8 mouse cellular contexts compared by ENCODE assay signal in genomic region chr17:32209144-32209543, GRCm38 (mm10). TPM values are rescaled to one million over a fixed set of nuclear protein-coding genes. Genes with fewer than 3 reads are reported as not detected.
DNase-seq lines count a peak whose midpoint lies in the region; ATAC-seq lines count a peak whose summit lies in the region.
"Had no signal": no experiment of that assay in that cellular context is flagged by ENCODE, and none has a peak within 500 bp of the region (broad histone marks: within the 10 kb centered on the region; RNA-seq: fewer than 3 reads in every experiment).

No protein-coding gene starts in this region.

- H3K9me3 ChIP-seq in heart, embryonic 13.5 days: no peaks in the 10 kb centered on the region

- ATAC-seq in heart, embryonic 13.5 days (ENCODE audit: extremely low read depth, insufficient number of reproducible peaks, low FRiP score, low TSS enrichment): no peak

- peak overlapping the region; percentile 53 for H3K27ac ChIP-seq in heart, embryonic 13.5 days (replicated peaks)
- H3K27ac ChIP-seq: macrophage had no signal

- H3K27me3 ChIP-seq in heart, embryonic 13.5 days (replicated peaks): no peaks in the 10 kb centered on the region

- H3K4me3 ChIP-seq in heart, embryonic 13.5 days: no peak overlapping the region

- no peak overlapping the region for H3K4me2 ChIP-seq in heart, embryonic 13.5 days

- H3K9ac ChIP-seq in heart, embryonic 13.5 days: peak overlapping the region; percentile 26; the same call in 1 of the 2 replicates

- peak; percentile 55 for DNase-seq in urinary bladder, postnatal 14 days (ENCODE audit: low spot score)
- DNase-seq in urinary bladder, adult 2 months (ENCODE audit: low spot score): no peak
- peak; percentile 38 to 41 for DNase-seq in kidney, postnatal 25 days
- no peak for DNase-seq in left cerebral cortex, adult 18-20 months (ENCODE audit: low spot score in 2 of 2)
- no peak for DNase-seq in left cerebral cortex, postnatal 10 days (ENCODE audit: extremely low spot score in 1 of 2, low spot score in 2 of 2)
- DNase-seq in spleen, postnatal 36 days (ENCODE audit: low spot score in 2 of 2): no peak

- peaks cover 94% of the 10 kb centered on the region for H3K36me3 ChIP-seq in heart, embryonic 13.5 days

- intact Hi-C loops in left cerebral cortex, postnatal 10 days (cut with DNase I): loop anchor here (2.0 to 5.0 kb wide), 2 partner anchors 67 to 134 kb away; no protein-coding TSS in a partner anchor

- WGBS in heart, embryonic 13.5 days: 56% methylated on average over 6 of the region's 6 CpGs

- peaks cover 34% of the 10 kb centered on the region for H3K4me1 ChIP-seq in heart, embryonic 13.5 days

RNA-seq across cellular contexts. Expression of gene Ephx3, which starts 19.8 kb away (rescaled TPM):
- polyA plus RNA-seq in urinary bladder, adult 2 months (2012; rRNA removed): 3.6 and 4.4 TPM in 2 replicates
- polyA plus RNA-seq in heart, embryonic 13.5 days (2015; fragmentation: Nextera tagmentation; extraction: Ambion mirVana): 0.11 TPM in 1 of 2 replicates, not detected in the other
- total RNA-seq in left cerebral cortex, adult 18-20 months (2021): under 1 TPM; 0.23 to 0.42 TPM
- under 1 TPM; 0.17 to 0.32 TPM for total RNA-seq in left cerebral cortex, postnatal 10 days (2021)
- polyA plus RNA-seq: macrophage had no signal

RNA-seq across cellular contexts. Expression of gene Notch3, which starts 42.5 kb away (rescaled TPM):
- polyA plus RNA-seq in urinary bladder, adult 2 months (2012; rRNA removed): 16.1 and 21.5 TPM in 2 replicates
- 5.7 and 5.9 TPM in 2 replicates for polyA plus RNA-seq in heart, embryonic 13.5 days (2015; fragmentation: Nextera tagmentation; extraction: Ambion mirVana)
- 1 to 10 TPM; 5.3 to 6.7 TPM for total RNA-seq in left cerebral cortex, adult 18-20 months (2021)
- total RNA-seq in left cerebral cortex, postnatal 10 days (2021): 10 to 100 TPM; 18.3 to 18.5 TPM
- polyA plus RNA-seq: macrophage had no signal

Comparison
In these comparisons a context has a peak if more than half of its experiments do, and no peak if none do; other contexts are left out.
1. DNase-seq: peak in urinary bladder, postnatal 14 days (single experiment) and kidney, postnatal 25 days (2 of 2); none in urinary bladder, adult 2 months (single experiment), left cerebral cortex, adult 18-20 months (0 of 2), left cerebral cortex, postnatal 10 days (0 of 2) and spleen, postnatal 36 days (0 of 2).